Mouse (Mus musculus) liver (tissue): ENCODE measurements at regions not wholly inside any gene's neighbourhood (a gene's known extent, or its start where the extent isn't known, plus 50 kb on each side); places are given as distances from the start of the nearest gene placed in this dataset.
A peak's percentile ranks its signal among the peaks of the same experiment; 100 is the strongest.

ENCODE experiments used
- DNase-seq: peaks from one replicate; pipeline ENCODE4 v3.0.0-alpha.2; 2020; ENCODE audit warnings: mixed read lengths

GRCm38 (mm10) chr16:68017672-68018071 is 397.0 kb upstream of the Cadm2 start:
- DNase-seq, result no peak

GRCm38 (mm10) chr16:67989671-67990070 is 369.0 kb upstream of the Cadm2 start:
- no peak for DNase-seq

GRCm38 (mm10) chr16:67976565-67976964 is 355.9 kb upstream of the Cadm2 start:
- DNase-seq, result no peak

- DNase-seq, result no peak
These were observed 347.8 kb upstream of the Cadm2 start for GRCm38 (mm10) chr16:67968311-67969145.

- DNase-seq, result no peak
These were observed 328.4 kb upstream of the Cadm2 start for GRCm38 (mm10) chr16:67949112-67949511.

GRCm38 (mm10) chr16:67944406-67944805 is 323.7 kb upstream of the Cadm2 start:
- no peak for DNase-seq

- no peak for DNase-seq
These were observed 298.5 kb upstream of the Cadm2 start for GRCm38 (mm10) chr16:67919175-67919574.

- DNase-seq, result no peak
These were observed 250.8 kb upstream of the Cadm2 start for GRCm38 (mm10) chr16:67871304-67872022.

- DNase-seq, result no peak
These were observed 229.5 kb upstream of the Cadm2 start for GRCm38 (mm10) chr16:67850201-67850600.

GRCm38 (mm10) chr16:67844481-67844880 is 223.8 kb upstream of the Cadm2 start:
- DNase-seq, result no peak

GRCm38 (mm10) chr16:67797236-67797635 is 176.5 kb upstream of the Cadm2 start:
- no peak for DNase-seq

GRCm38 (mm10) chr16:67776091-67776490 is 155.4 kb upstream of the Cadm2 start:
- peak; percentile 4 for DNase-seq

GRCm38 (mm10) chr16:67769114-67769513 is 148.4 kb upstream of the Cadm2 start:
- DNase-seq, result no peak

GRCm38 (mm10) chr16:67735398-67735797 is 114.7 kb upstream of the Cadm2 start:
- no peak for DNase-seq

- DNase-seq, result no peak
These were observed 77.9 kb upstream of the Cadm2 start for GRCm38 (mm10) chr16:67698619-67699018.
